Mouse (Mus musculus) B cell, adult 2 months (primary cell): ENCODE measurements around the gene Lamp1.

Source experiments
- DNase-seq, 2 experiments: peaks; one replicate each; pipeline ENCODE4 v3.0.0; 2022

Lamp1 gene

DNA sequence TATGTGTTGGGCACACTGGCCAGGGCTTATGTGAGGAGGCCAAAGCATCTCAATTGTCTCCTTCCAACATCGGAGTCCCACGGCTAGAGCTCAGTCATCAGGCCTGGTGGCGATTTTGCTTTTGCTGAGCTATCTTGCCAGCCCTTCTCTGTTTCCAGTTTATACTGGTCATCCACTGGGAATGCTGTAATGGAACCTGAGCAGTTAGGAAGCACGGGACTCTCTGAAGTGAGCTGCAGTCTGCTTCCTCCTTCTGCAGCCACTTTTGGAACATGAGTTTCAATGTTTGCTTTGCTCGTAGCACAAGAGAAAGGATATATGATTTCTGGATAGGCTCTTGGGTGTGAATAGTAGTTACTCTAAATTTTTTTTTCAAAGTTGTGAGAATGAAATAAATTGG lies 5.4 kb downstream of the Lamp1 start:
- no peak for DNase-seq

DNA sequence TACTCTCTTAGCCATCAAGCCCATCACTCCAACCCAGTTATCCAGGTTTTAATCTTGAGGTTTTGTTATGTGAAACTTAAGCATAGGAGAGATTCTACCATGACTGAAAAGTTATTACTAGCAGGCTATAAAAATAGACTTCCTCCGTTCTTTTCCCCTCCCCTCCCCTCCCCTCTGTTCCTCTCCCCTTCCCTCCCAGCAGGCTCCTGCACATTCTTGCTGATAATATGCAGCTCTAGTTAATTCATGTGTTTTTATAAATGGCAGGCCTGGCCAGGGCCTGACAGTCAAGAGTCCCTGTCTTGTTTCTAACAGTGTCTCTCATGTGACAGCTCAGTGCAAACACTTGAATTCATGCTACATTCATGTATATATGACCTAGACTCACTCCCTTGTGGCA lies 11.5 kb downstream of the Lamp1 start:
- no peak for DNase-seq

DNA sequence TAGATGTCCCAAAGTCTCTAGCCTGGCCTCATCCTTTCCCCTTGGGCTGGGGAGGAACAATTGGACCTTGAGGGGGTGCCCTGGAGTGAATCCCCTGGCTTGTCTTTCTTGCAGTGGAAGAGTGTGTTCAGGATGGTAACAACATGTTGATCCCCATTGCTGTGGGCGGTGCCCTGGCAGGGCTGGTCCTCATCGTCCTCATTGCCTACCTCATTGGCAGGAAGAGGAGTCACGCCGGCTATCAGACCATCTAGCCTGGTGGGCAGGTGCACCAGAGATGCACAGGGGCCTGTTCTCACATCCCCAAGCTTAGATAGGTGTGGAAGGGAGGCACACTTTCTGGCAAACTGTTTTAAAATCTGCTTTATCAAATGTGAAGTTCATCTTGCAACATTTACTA lies 15.3 kb downstream of the Lamp1 start:
- DNase-seq = no peak

DNA sequence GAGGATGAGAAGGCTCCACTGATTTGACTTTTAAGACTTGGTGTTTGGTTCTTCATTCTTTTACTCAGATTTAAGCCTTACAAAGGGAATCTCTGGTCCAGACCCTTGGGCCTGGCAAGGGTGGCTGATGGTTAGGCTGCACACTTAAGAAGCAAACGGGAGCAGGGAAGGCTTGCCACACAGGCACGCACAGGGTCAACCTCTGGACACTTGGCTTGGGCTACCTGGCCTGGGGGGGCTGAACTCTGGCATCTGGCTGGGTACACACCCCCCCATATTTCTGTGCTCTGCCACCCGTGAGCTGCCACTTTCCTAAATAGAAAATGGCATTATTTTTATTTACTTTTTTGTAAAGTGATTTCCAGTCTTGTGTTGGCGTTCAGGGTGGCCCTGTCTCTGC lies 15.8 kb downstream of the Lamp1 start:
- no peak for DNase-seq

DNA sequence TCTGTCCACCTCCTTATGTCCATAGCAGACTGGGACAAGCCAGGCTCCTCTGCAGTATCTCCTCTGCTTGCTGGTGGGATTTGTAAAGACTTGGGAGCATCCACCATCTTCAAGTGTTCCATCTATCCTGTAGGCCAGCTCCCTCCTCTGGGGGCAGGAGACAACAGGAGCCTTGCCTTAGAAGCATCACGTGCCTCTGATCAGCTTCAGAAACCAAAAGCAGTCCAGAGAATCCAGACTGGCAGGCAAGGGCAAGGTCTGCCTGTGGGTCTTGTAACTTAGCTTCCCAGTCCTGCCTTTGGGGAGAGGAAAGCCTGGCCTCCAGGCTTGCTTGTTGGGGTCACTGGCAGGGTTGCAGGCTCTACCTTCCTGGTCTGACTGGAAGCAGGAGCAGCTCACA lies 16.7 kb downstream of the Lamp1 start:
- no peak for DNase-seq

DNA sequence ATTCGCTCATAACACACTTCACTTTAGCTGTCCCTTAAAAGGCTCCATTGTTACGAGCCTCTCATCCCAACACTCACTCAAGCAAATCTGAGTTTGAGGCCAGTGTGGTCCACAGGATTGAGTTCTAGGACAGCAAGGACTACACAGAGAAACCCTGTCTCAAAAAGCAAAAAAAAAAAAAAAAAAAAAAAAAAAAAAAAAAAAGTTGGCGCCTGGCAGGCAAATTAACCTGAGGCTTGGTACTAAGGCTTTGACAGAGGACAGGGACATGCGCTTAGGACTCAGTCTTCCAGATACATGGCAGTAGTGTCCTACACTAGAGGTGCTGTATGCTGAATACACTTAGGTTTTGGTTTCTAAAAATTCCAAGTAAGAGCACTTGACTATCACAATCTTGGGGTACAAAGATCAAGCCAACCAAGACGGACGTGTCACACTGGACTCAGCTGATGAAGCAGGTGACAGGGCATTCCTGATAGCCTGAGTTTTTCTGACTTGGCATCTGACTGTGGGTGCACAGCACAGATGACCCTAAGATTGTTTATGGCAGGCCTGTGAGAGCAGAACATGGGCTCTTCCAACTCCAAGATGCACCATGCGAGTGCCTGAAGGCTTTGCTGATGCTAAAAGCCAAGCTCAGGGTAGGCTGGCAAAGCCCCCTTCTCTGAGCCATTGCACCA lies 18.4 kb downstream of the Lamp1 start:
- no peak for DNase-seq

DNA sequence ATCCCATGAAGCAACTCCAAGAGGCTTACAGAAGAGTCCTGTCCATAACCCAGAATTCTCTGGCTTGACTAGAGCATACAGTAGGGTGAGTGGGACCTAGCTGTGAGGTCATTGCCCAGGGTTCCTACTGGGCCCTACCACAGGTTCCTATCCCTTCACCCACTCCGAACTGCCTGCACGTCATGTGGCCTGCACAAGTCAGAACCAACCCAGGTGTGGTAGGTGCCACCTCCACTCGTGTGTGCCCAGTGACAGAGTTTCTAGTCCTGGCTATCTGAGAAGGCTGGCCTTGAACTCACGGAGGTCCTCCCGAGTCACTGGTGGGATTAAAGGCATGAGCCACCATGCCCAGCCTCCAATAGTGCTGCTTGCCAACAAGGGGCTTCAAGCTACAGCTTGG lies 19.2 kb downstream of the Lamp1 start:
- DNase-seq = no peak

DNA sequence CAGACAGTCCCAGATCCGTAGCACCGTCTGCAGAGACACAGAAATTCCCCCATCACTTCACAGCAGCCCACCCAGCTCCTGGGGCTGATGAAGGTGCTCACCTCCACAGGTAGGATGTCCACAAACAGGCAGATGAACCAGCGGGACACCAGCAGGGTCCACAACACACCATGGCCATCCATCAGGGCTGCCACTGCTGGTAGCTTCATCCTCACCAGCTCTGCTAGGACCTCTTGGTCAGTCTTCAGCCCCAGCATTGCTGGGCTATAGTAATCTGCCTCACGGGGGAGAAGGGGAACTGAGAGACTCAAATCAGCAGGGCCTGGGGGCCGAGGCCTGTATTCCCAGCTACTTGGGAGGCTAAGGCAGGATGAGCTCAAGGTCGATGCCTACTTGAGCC lies 20.5 kb downstream of the Lamp1 start:
- no peak for DNase-seq

DNA sequence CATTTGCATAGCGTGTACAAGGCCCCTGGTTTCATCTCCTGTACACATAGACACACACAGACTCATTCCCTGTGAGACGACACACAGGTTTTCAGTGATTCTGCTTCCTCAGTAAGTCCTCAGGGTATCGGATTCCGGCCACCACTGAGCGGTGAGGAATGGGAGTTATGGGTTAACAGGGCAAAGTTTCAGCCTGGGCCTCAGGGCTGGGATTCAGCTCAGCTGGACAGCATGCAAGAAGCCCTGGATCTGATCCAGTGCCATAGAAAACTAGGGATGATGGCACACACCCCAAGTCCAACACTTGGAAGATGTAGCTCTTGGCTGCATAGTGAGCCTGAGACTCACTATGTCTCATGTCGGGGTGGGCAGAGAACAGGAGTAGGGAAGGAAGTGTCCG lies 21.0 kb downstream of the Lamp1 start:
- DNase-seq = no peak

DNA sequence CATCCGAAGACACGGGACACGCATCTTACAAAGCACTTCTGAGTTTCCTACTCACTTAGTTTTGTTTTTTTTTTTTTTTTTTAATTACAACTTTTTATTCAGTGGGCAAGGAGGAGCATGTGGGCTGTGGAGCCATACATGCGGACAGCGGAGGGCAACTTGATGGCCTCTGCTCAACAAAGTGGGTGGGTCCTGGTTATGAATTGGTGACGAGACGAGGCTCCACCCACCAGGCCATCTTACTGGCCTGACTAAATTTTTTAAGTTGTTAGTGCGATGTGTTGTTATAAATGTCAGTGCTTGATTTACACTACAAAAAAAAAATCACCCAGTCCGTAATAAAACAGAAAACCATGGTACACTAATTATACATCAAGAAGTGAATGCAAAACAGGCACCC lies 21.4 kb downstream of the Lamp1 start:
- no peak for DNase-seq

DNA sequence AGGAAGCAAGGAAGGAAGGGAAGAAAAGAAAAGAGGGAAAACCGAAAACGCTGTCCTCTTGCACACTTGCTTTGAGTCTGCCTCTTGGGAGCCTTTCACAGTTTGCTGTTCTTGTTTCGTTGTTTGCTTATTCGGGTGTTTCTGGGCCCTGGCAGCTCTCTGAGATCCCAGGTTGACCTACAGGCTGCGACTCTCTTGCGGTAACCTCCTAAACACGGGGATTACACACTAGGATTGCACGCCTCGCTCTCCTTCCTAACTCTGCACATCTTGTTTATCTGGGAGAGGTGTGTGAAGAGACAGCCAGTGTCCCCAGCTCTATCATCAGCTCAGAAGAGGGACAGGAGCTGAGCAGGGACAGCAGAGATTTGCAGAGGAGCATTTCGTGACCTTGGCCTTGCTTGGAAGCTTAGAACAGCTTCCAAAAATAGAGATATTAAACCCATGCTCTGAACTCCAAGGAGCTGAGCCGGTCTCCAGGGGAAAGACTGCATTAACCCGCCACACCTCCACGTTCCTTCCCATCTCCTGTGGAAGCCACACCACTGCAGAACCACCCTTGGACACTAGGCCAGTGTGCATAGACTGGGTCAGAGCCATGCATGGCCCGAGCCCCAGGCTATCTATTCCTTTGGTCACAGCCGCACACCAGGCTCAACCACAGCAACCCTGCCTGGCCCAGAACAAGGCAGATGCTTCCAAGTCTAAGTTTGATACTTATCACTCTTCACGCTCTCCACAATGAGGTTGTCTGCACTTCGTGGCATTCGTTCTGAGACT lies 22.1 kb downstream of the Lamp1 start:
- no peak for DNase-seq

DNA sequence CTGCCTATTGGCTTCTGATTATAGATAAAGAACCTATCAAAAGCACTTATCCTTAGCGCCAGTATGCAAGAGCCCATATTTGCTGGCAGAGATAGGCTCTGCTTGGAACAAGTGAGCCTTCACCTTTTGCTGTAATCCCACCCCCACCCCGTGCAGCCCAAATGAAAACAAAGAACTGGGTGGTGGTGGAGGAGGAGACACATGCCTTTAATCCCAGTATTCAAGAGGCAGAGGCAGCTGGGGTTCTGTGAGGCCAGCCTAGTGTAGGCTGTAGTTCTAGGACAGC lies 22.7 kb downstream of the Lamp1 start:
- no peak for DNase-seq

DNA sequence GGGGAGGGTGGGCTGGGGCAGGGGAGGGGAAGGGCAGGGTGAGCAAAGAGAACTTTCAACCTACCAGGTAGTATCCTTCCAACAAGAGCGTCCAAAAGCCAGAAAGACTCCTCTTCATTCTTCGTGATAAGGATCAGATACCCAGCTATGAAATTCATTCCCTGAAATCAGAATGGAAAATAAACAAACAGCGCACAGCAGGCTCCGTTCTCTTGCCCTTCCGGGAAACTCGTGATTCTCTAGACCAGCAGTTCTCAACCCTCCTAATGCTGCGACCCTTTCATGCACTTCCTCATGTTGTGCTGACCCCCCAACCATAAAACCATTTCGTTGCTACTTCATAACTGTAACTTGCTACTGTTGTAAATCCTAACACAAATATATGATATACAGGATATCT lies 27.9 kb downstream of the Lamp1 start:
- no peak for DNase-seq

DNA sequence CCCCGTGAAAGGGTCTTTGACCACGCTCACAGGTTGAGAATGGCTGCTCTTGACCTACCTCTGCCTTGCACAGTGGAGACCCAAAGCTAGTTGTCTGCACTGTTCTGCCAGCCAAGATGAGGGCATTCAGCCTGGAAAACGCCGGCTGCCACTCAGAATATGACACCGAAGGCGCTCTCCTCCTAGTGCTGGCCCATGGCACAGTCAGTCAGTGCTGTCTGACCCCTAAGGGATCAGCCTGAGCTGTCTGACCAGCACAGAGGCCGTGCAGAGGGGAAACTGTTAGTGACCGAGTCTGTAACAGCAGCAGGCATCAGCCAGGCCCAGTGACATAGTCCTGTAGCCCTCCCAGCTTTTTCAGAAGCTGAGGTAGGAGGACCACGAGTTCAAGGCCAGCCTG lies 28.3 kb downstream of the Lamp1 start:
- DNase-seq = no peak

DNA sequence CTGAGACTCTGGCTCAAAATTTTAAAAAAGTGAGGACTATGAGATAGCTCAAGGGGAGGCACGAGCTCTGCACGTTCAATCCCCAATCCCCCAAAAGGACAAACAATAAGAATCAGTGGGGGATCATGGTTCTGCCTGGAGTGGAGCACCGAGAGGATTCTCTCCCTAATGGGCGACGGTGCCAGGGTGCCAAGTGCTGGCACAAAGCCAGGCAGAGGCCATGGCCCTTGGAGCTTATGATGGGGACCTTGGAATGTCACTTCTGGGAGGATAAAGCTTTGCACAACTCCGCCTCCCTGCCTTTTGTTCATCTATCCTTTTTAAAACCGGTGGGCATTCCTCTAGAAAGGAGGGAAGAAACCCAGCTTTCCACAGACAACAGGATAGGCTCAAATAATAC lies 28.7 kb downstream of the Lamp1 start:
- no peak for DNase-seq

DNA sequence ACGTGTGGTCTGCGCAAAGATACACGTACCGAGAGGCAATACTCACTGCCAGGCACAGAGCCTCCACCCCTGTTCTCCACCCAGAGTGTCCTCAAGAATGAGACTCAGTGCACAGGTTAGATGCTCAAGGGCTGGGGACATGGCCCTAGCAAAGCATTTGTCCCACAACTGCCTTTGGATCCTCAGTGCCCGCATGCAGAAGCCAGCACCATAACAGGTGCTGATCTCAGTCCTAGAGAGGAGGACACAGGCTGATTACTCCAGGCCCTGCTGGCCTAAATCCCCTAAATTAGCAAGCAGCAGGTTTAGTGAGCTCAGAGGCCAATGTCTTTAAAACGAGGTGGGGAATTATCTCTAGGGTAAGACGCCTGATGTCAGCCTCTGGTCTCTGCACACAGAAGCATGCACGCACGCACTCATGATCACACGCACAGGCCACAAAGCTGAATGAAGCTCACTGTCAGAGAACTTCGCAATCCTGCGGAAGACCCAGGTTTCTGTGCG lies 29.1 kb downstream of the Lamp1 start:
- DNase-seq = no peak

DNA sequence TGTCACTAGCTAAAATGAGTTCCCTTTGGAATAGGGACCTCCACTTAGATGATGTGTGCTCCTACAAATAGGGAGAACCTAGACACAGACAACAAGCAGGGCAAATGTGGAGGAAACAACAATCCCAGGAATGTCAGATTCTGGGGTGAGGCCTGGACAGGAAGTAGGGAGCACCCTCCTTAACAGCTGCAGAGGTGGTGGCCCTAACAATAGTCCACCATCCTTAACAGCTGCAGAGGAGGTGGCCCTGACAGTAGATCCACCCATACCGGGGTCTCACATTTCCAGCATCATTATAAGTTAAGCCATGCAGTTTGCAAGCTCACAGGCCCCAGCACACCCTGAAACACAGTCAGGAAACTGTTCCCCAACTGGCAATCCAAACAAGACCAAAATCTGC lies 29.9 kb downstream of the Lamp1 start:
- no peak for DNase-seq

DNA sequence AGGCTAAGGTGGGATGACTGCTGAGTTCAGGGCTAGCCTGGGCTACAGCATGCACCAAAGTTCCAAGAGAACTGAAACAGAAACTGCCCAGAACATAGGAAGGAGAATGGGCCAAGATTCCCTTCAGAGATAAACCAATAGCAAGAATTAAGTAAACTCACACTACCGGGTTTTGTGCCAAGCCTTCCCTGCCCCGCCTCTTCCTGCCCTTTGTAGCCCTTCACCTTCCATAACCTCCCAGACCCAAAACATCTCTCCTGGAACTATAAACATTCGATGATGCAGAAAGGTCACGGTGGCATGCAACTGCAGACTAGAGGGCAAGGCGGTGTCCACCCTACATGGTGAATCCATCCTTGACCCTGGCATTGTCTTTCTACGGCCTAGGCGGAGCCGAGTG lies 31.3 kb downstream of the Lamp1 start:
- no peak for DNase-seq

DNA sequence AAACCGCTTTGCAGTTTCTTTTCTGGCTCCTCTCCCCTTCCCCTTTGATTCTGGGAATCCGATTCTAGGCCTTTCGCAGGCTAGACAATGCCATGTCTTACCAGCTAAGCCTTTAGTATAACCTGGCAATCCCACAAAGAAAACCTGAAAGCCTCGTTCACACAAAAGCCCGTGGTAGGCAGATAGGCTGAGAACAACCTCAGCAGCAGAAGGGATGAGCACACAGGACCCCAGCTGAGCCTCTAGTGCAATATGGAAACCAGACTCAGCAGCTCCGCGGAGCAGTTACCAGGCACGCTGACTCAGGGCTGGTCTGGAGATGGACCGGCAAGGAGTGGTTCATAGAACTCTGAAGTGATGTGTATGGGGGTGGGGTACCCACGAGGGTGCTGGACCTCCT lies 35.9 kb downstream of the Lamp1 start:
- no peak for DNase-seq

DNA sequence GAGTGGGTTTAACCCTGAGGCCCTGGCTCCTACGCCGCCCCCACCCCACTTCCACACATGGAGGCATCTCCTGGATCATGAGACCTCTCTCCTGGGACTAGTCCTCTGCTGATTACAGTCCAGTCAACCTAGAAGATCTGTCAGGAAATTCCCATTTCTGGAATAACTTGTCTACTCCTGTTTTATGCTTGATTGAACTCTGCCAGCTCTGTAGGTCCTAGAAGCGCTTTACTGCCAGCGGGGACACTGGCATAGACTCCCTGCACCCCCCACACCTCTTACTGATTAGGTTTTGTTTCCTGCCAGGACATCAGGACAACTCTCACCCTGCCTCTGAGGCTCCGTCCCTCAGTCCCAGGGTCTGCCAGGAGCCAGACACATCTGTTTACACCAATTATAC lies 38.5 kb downstream of the Lamp1 start:
- no peak for DNase-seq

DNA sequence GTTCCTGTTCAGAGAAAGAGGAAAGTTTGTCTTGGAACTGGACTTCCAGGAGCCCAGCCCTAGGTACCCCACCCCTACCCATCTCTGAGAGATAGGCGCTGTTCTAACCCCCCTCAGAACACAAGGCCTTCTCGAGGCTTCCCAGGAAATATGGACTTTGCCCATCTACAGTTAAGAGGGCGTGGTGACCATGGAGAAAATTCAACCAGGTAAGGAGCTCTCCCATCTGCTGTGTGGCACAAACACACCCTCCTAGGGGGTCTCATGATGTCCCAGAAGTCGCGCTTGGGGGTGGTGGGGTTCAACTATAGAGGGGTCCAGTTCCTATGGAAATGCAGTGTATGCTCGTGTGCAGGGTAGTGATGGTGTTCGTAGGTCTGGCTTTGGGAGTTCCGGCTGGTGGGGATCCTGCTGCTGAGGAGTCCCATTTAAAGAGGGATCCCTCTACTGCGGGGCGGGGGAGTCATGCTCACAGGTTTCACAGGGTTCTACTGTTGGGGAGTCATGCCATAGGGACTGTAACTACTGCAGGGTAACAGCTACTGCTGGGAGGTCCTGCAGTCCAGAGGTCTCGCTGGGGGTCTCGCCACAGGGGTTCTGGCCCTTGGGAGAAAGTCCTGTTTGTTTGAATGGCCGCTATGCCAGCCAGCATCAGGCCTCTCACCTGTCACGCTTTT lies 40.6 kb downstream of the Lamp1 start:
- DNase-seq = no peak

DNA sequence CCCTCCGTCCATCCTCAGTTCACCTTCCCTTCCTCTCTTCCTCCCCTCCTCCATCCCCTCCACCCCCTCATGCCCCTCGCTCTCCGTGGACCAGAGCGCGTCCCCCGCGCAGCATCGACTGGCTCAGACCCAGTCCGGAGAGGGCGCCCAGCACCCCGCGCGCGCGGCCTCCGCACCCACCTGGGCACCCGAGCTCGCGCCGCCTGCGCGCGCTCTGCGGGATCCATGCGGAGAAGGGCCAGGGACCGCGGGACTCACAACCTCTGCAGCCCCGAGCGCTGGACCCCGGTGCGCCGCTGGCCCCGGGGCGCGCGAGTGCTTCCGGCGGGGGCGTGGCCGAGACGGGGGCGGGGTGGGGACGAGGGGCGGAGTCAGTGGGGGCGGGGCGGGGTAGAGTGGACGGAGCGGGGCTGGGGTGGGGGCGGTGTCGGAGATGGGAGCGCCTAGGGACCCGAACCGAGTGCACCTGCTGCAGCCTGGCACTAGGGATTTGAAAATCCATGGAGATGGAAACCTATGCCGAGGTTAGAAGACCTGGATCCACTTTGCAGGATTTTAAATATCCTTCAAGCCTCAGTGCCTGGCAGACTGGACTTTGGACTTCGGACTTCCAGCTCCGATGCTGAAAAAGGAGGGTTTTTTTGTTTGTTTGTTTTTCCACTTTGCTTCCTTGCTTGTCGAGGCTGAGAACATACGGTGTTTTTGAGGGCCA lies 41.5 kb downstream of the Lamp1 start, which contains the start of gene Grtp1:
Grtp1 (minus strand) TSS at position 320 of the 712 bp plus-strand sequence.
- DNase-seq = peak in 1 of 2 experiments; percentile 20

DNA sequence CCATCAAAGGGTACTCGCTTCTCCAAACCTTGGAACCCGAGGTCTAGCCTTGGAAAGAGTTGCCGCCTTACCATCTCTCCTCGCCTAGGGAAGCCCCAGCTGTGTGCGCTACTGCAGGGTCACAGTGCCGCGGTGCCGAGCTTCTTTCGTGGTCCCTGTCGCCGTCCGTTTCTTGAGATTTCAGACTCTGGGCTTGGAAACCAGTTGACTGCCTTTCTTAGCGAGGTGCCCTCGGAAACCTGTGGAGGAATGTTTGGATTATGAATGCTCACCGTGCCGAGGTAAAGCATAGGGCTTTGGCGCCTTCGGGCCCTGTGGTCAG lies 42.0 kb downstream of the Lamp1 start:
- no peak for DNase-seq

DNA sequence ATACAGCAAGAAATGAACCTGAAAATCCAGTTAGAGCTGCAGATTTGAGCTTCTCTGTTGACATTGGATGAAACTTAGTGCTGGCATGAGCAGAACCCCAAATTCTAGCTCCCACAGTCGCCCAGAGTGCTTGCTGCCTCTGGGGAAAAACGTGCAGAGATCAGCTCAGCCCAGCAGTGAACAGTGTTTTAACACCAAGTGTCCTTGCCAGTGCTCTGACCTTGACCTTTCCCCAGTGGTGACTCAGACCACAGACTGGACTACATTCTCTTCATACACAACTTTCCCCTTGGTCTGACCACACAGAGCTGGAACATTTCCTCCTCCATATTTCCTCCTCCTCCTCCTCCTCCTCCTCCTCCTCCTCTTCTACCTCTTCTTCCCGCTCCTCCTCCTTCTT lies 43.1 kb downstream of the Lamp1 start:
- no peak for DNase-seq
